Mouse (Mus musculus): Measurements from ENCODE around the gene Grifin. TPM values are rescaled to one million over a fixed set of nuclear protein-coding genes. Genes with fewer than 3 reads are reported as not detected.

Grifin gene
- total and polyA plus RNA-seq, 2 experiments from 2014 or later = 0.25 TPM; not detected in 1

- Histone ChIP-seq H3K4me1 (ENCODE audit: insufficient read depth, low read length) (no peaks in the 10 kb centered on the region; the same call in 1 of the 2 replicates), H3K27ac (no peak overlapping the region), H3K4me2 (ENCODE audit: low read depth, low read length) (no peak overlapping the region), H3K9me3 (ENCODE audit: low read length) (no peaks in the 10 kb centered on the region), H3K27me3 (ENCODE audit: insufficient read depth, low read length) (no peaks in the 10 kb centered on the region), H3K4me3 (ENCODE audit: low read length) (no peak overlapping the region), H3K9ac (replicated peaks; ENCODE audit: low read length) (no peak overlapping the region), H3K36me3 (ENCODE audit: insufficient read depth, low read length) (no peaks in the 10 kb centered on the region)
- TF ChIP-seq CTCF (IDR thresholded peaks at IDR 0.05; ENCODE audit: low read depth) = peak; percentile 20; the same call in 1 of the 2 replicates
- ATAC-seq = no peak
- no peak for DNase-seq (ENCODE audit: low spot score)
- WGBS = 79% methylated on average over 16 of the region's 16 CpGs
These were observed 4.2 kb upstream of the Grifin start for GRCm38 (mm10) chr5:140569032-140569595.

GRCm38 (mm10) chr5:140568321-140568970 is 3.6 kb upstream of the Grifin start:
- peak; percentile 73 for DNase-seq (ENCODE audit: low spot score)
- no peak overlapping the region for H3K4me2 ChIP-seq (ENCODE audit: low read depth, low read length)
- H3K27me3 ChIP-seq (ENCODE audit: insufficient read depth, low read length) = no peaks in the 10 kb centered on the region
- 39% methylated on average over 10 of the region's 10 CpGs for WGBS
- H3K9ac ChIP-seq (replicated peaks; ENCODE audit: low read length) = no peak overlapping the region
- no peaks in the 10 kb centered on the region; the same call in 1 of the 2 replicates for H3K4me1 ChIP-seq (ENCODE audit: insufficient read depth, low read length)
- no peaks in the 10 kb centered on the region for H3K9me3 ChIP-seq (ENCODE audit: low read length)
- no peak overlapping the region for H3K27ac ChIP-seq
- ATAC-seq = peak; percentile 30; the same call in 1 of the 2 replicates
- no peaks in the 10 kb centered on the region for H3K36me3 ChIP-seq (ENCODE audit: insufficient read depth, low read length)
- no peak overlapping the region for H3K4me3 ChIP-seq (ENCODE audit: low read length)
- peak; percentile 89 for TF ChIP-seq CTCF (IDR thresholded peaks at IDR 0.05; ENCODE audit: low read depth)

GRCm38 (mm10) chr5:140567751-140568150 is 2.9 kb upstream of the Grifin start:
- DNase-seq (ENCODE audit: low spot score) = no peak
- H3K27me3 ChIP-seq (ENCODE audit: insufficient read depth, low read length) = no peaks in the 10 kb centered on the region
- no peaks in the 10 kb centered on the region; the same call in 1 of the 2 replicates for H3K4me1 ChIP-seq (ENCODE audit: insufficient read depth, low read length)
- no peak for TF ChIP-seq CTCF (IDR thresholded peaks at IDR 0.05; ENCODE audit: low read depth)
- no peak for ATAC-seq
- H3K9me3 ChIP-seq (ENCODE audit: low read length) = no peaks in the 10 kb centered on the region
- WGBS = 90% methylated on average over 5 of the region's 5 CpGs
- no peak overlapping the region for H3K4me3 ChIP-seq (ENCODE audit: low read length)
- H3K27ac ChIP-seq = no peak overlapping the region
- H3K4me2 ChIP-seq (ENCODE audit: low read depth, low read length) = no peak overlapping the region
- no peaks in the 10 kb centered on the region for H3K36me3 ChIP-seq (ENCODE audit: insufficient read depth, low read length)
- H3K9ac ChIP-seq (replicated peaks; ENCODE audit: low read length) = no peak overlapping the region

GRCm38 (mm10) chr5:140567321-140567720 is 2.5 kb upstream of the Grifin start:
- Histone ChIP-seq H3K4me1 (ENCODE audit: insufficient read depth, low read length) (no peaks in the 10 kb centered on the region; the same call in 1 of the 2 replicates), H3K4me2 (ENCODE audit: low read depth, low read length) (no peak overlapping the region), H3K4me3 (ENCODE audit: low read length) (no peak overlapping the region), H3K9me3 (ENCODE audit: low read length) (no peaks in the 10 kb centered on the region), H3K36me3 (ENCODE audit: insufficient read depth, low read length) (no peaks in the 10 kb centered on the region), H3K27me3 (ENCODE audit: insufficient read depth, low read length) (no peaks in the 10 kb centered on the region), H3K27ac (no peak overlapping the region), H3K9ac (replicated peaks; ENCODE audit: low read length) (no peak overlapping the region)
- no peak for ATAC-seq
- TF ChIP-seq CTCF (IDR thresholded peaks at IDR 0.05; ENCODE audit: low read depth) = no peak
- 48% methylated on average over 10 of the region's 11 CpGs for WGBS
- no peak for DNase-seq (ENCODE audit: low spot score)

- Histone ChIP-seq H3K4me2 (ENCODE audit: low read depth, low read length) (no peak overlapping the region), H3K27ac (peak overlapping the region; percentile 26; the same call in 1 of the 2 replicates), H3K9me3 (ENCODE audit: low read length) (no peaks in the 10 kb centered on the region), H3K4me1 (ENCODE audit: insufficient read depth, low read length) (no peaks in the 10 kb centered on the region; the same call in 1 of the 2 replicates), H3K36me3 (ENCODE audit: insufficient read depth, low read length) (no peaks in the 10 kb centered on the region), H3K27me3 (ENCODE audit: insufficient read depth, low read length) (no peaks in the 10 kb centered on the region), H3K9ac (replicated peaks; ENCODE audit: low read length) (no peak overlapping the region), H3K4me3 (ENCODE audit: low read length) (no peak overlapping the region)
- DNase-seq (ENCODE audit: low spot score) (no peak), ATAC-seq (no peak)
- 81% methylated on average over 4 of the region's 4 CpGs for WGBS
- no peak for TF ChIP-seq CTCF (IDR thresholded peaks at IDR 0.05; ENCODE audit: low read depth)
These were observed 1.4 kb upstream of the Grifin start for GRCm38 (mm10) chr5:140566271-140566670.

- no peak overlapping the region for H3K9ac ChIP-seq (replicated peaks; ENCODE audit: low read length)
- no peaks in the 10 kb centered on the region for H3K36me3 ChIP-seq (ENCODE audit: insufficient read depth, low read length)
- H3K4me2 ChIP-seq (ENCODE audit: low read depth, low read length) = no peak overlapping the region
- no peak overlapping the region for H3K4me3 ChIP-seq (ENCODE audit: low read length)
- DNase-seq (ENCODE audit: low spot score) = peak; percentile 51
- H3K27me3 ChIP-seq (ENCODE audit: insufficient read depth, low read length) = no peaks in the 10 kb centered on the region
- no peaks in the 10 kb centered on the region for H3K9me3 ChIP-seq (ENCODE audit: low read length)
- ATAC-seq = peak; percentile 60
- H3K4me1 ChIP-seq (ENCODE audit: insufficient read depth, low read length) = no peaks in the 10 kb centered on the region; the same call in 1 of the 2 replicates
- H3K27ac ChIP-seq = peak overlapping the region; percentile 26; the same call in 1 of the 2 replicates
- WGBS = 56% methylated on average over 6 of the region's 6 CpGs
- TF ChIP-seq CTCF (IDR thresholded peaks at IDR 0.05; ENCODE audit: low read depth) = peak; percentile 66
These were observed 985 bp upstream of the Grifin start for GRCm38 (mm10) chr5:140565856-140566255.

- DNase-seq (ENCODE audit: low spot score) (peak; percentile 57), ATAC-seq (peak; percentile 71)
- no peak overlapping the region for H3K4me3 ChIP-seq (ENCODE audit: low read length)
- H3K36me3 ChIP-seq (ENCODE audit: insufficient read depth, low read length) = no peaks in the 10 kb centered on the region
- no peak overlapping the region for H3K9ac ChIP-seq (replicated peaks; ENCODE audit: low read length)
- H3K9me3 ChIP-seq (ENCODE audit: low read length) = no peaks in the 10 kb centered on the region
- no peaks in the 10 kb centered on the region for H3K27me3 ChIP-seq (ENCODE audit: insufficient read depth, low read length)
- 23% methylated on average over 4 of the region's 5 CpGs for WGBS
- TF ChIP-seq CTCF (IDR thresholded peaks at IDR 0.05; ENCODE audit: low read depth) = no peak
- no peak overlapping the region for H3K4me2 ChIP-seq (ENCODE audit: low read depth, low read length)
- H3K27ac ChIP-seq = peak overlapping the region; percentile 26; the same call in 1 of the 2 replicates
- H3K4me1 ChIP-seq (ENCODE audit: insufficient read depth, low read length) = no peaks in the 10 kb centered on the region; the same call in 1 of the 2 replicates
These were observed 580 bp upstream of the Grifin start for GRCm38 (mm10) chr5:140565451-140565850.

All from hindbrain, postnatal 0 days (tissue).